Mouse (Mus musculus) lung, embryonic 15.5 days (tissue): ENCODE data around the gene Cemip. TPM values are rescaled to one million over a fixed set of nuclear protein-coding genes. Genes with fewer than 3 reads are reported as not detected.

ENCODE experiments used
- ATAC-seq: fragments of 200-750 bp; cut with Nextera tagmentation; 2 replicates; pipeline ENCODE4 v1.8.0; 2017; ENCODE audit warnings: moderate number of reproducible peaks, borderline replicate concordance; ENCODE audit not compliant: low FRiP score, low TSS enrichment; ENCODE audit errors: extremely low read depth
- H3K27ac ChIP-seq: fragments of 300-500 bp; sonication (generic); 2 replicates; pipeline ENCODE4 v1.5.1; 2015; ENCODE audit warnings: moderate library complexity, mild to moderate bottlenecking, inconsistent platforms
- H3K27me3 ChIP-seq: fragments of 300-500 bp; sonication (generic); 2 replicates; pipeline ENCODE4 v1.6.1; 2015; ENCODE audit warnings: inconsistent platforms
- H3K36me3 ChIP-seq: fragments of 300-500 bp; sonication (generic); 2 replicates; pipeline ENCODE4 v1.6.1; 2015; ENCODE audit warnings: inconsistent platforms
- H3K4me1 ChIP-seq: fragments of 300-500 bp; sonication (generic); 2 replicates; pipeline ENCODE4 v1.6.1; 2015; ENCODE audit warnings: inconsistent platforms
- H3K4me2 ChIP-seq: fragments of 300-500 bp; sonication (generic); 2 replicates; pipeline ENCODE4 v1.6.1; 2015; ENCODE audit warnings: inconsistent platforms, mild to moderate bottlenecking, moderate library complexity
- H3K4me3 ChIP-seq: fragments of 300-500 bp; sonication (generic); 2 replicates; pipeline ENCODE4 v1.5.1; 2015; ENCODE audit warnings: mild to moderate bottlenecking, inconsistent platforms
- H3K9ac ChIP-seq: fragments of 300-500 bp; sonication (generic); 2 replicates; pipeline ENCODE4 v1.6.1; 2015; ENCODE audit warnings: inconsistent platforms
- H3K9me3 ChIP-seq: fragments of 300-500 bp; sonication (generic); 2 replicates; pipeline ENCODE4 v1.6.1; 2016; ENCODE audit warnings: inconsistent platforms
- WGBS: fragments of 180-500 bp; shearing (Covaris S2); methylation state at CpG from one replicate; pipeline ENCODE4 v1.1.7; 2015; 5-methylcytosine and 5-hydroxymethylcytosine counted together
- polyA plus RNA-seq: library from polyadenylated mRNA; unstranded; fragments of >200 nt; fragmentation: Nextera tagmentation; extraction: Ambion mirVana; gene quantifications from 2 replicates; pipeline ENCODE4 v1.2.1, GENCODE M21; 2015

Gene Cemip
- polyA plus RNA-seq, 1 experiment from 2014 or later, result 1.6 TPM

GRCm38 (mm10) chr7:83884921-83885532 lies 201.3 kb downstream of the Cemip start:
- H3K27ac ChIP-seq, result peak overlapping the region; percentile 98
- H3K4me1 ChIP-seq, result peaks cover 41% of the 10 kb centered on the region
- no peaks in the 10 kb centered on the region for H3K9me3 ChIP-seq
- no peaks in the 10 kb centered on the region for H3K27me3 ChIP-seq
- ATAC-seq, result peak; percentile 5; the same call in 1 of the 2 replicates
- WGBS, result 28% methylated on average over 6 of the region's 6 CpGs
- H3K9ac ChIP-seq, result peak overlapping the region; percentile 93; the same call in 1 of the 2 replicates
- peaks cover 9% of the 10 kb centered on the region; the same call in 1 of the 2 replicates for H3K36me3 ChIP-seq
- peak overlapping the region; percentile 83 for H3K4me2 ChIP-seq
- peak overlapping the region; percentile 80 for H3K4me3 ChIP-seq

DNA sequence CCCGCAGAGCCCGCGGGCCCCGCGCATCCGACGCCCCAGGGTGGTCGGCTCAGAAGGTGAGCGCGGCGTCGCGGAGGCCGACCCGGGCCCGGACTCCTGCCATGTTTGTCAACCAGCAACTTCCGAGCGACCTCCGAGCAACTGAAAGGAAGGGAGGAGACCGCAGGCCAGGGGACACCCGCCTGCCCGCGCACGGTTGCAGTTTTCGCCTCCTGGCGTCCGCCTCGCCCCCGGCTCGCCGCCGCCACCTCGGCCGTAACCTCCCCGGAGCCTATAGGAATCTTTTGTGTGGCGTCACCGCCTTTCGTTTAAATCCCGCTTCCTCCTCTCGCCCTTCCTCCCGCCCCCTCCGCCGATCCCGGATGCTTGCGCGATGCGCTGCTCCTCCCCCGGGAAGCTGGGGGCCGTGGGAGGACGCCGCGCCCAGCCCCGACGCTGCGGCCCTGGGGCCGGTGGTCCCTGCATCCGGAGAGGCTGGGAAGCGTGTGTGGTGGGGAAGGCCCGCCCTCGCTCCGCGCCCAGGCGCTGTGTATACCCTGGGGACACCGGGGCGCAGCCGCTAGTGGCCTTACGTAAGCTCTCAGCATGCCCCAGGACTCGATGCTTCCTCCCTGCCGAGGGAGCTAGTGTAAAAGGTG lies 202.2 kb downstream of the Cemip start, which contains the start of the genes Tlnrd1 and Mesd:
Gene Tlnrd1 (minus strand): TSS at position 285 of the 638 bp plus-strand sequence.
Gene Mesd (plus strand): TSS at position 446 of the 638 bp plus-strand sequence.
- WGBS, result under 1% methylated on average over 62 of the region's 69 CpGs
- Histone ChIP-seq H3K27me3 (no peaks in the 10 kb centered on the region), H3K9me3 (no peaks in the 10 kb centered on the region), H3K4me1 (peaks cover 46% of the 10 kb centered on the region), H3K4me3 (peak within 1 kb of the TSS; percentile 80), H3K27ac (peak within 1 kb of the TSS; percentile 98), H3K4me2 (peak within 1 kb of the TSS; percentile 83), H3K9ac (peak within 1 kb of the TSS; percentile 93), H3K36me3 (peaks cover 9% of the 10 kb centered on the region; the same call in 1 of the 2 replicates)
- peak; percentile 86 for ATAC-seq

- peak; percentile 82 for ATAC-seq
- WGBS, result under 1% methylated on average over 85 of the region's 91 CpGs
- H3K27ac ChIP-seq, result peak overlapping the region; percentile 98
- peak overlapping the region; percentile 93 for H3K9ac ChIP-seq
- H3K27me3 ChIP-seq, result no peaks in the 10 kb centered on the region
- H3K9me3 ChIP-seq, result no peaks in the 10 kb centered on the region
- peaks cover 52% of the 10 kb centered on the region for H3K4me1 ChIP-seq
- peak overlapping the region; percentile 83 for H3K4me2 ChIP-seq
- peaks cover 12% of the 10 kb centered on the region; the same call in 1 of the 2 replicates for H3K36me3 ChIP-seq
- peak overlapping the region; percentile 80 for H3K4me3 ChIP-seq
Observed at GRCm38 (mm10) chr7:83883276-83884020, 202.9 kb downstream of the Cemip start.

Other genes with a start within 250 kb of the Cemip start
- gene Tlnrd1, start 202.2 kb downstream of the Cemip start, polyA plus RNA-seq, result 17.6 and 19.8 TPM in 2 replicates
- gene Mesd, start 202.0 kb downstream of the Cemip start, polyA plus RNA-seq, result 135 and 136 TPM in 2 replicates
- gene Abhd17c, start 65.4 kb upstream of the Cemip start, polyA plus RNA-seq, result 64.3 and 68.7 TPM in 2 replicates